Mouse (Mus musculus): Measurements from ENCODE around the gene Slc2a3. TPM values are rescaled to one million over a fixed set of nuclear protein-coding genes. Genes with fewer than 3 reads are reported as not detected.
"Not testable (repeated sequence)": the region's sequence is repeated elsewhere in the genome, so short reads cannot be mapped to it uniquely, and the experiment has no call there.

Slc2a3 gene
- polyA plus RNA-seq, 1 experiment from 2014 or later, result 39.5 TPM

- ATAC-seq (ENCODE audit: insufficient read depth, low FRiP score, low TSS enrichment) (no peak), DNase-seq (ENCODE audit: low spot score) (no peak)
- Histone ChIP-seq H3K27ac (ENCODE audit: low read depth, low read length) (no peak overlapping the region), H3K36me3 (ENCODE audit: control insufficient read depth, insufficient read depth, low read length) (no peaks in the 10 kb centered on the region), H3K9ac (ENCODE audit: low read length) (no peak overlapping the region), H3K4me1 (ENCODE audit: control insufficient read depth, insufficient read depth, low read length) (no peaks in the 10 kb centered on the region), H3K4me2 (ENCODE audit: low read depth) (no peak overlapping the region), H3K4me3 (ENCODE audit: low read depth, low read length) (no peak overlapping the region), H3K27me3 (ENCODE audit: control insufficient read depth, insufficient read depth, low read length) (no peaks in the 10 kb centered on the region), H3K9me3 (ENCODE audit: control insufficient read depth, low read length) (no peaks in the 10 kb centered on the region)
- WGBS, result 86% methylated on average over 2 of the region's 2 CpGs
Observed at GRCm38 (mm10) chr6:122711455-122711854, 90.0 kb downstream of the Slc2a3 start.

- no peak overlapping the region for H3K4me2 ChIP-seq (ENCODE audit: low read depth)
- no peak for DNase-seq (ENCODE audit: low spot score)
- H3K9me3 ChIP-seq (ENCODE audit: control insufficient read depth, low read length), result no peaks in the 10 kb centered on the region
- no peak overlapping the region for H3K9ac ChIP-seq (ENCODE audit: low read length)
- 74% methylated on average over 4 of the region's 4 CpGs for WGBS
- no peaks in the 10 kb centered on the region for H3K27me3 ChIP-seq (ENCODE audit: control insufficient read depth, insufficient read depth, low read length)
- no peak overlapping the region for H3K27ac ChIP-seq (ENCODE audit: low read depth, low read length)
- H3K4me3 ChIP-seq (ENCODE audit: low read depth, low read length), result no peak overlapping the region
- H3K36me3 ChIP-seq (ENCODE audit: control insufficient read depth, insufficient read depth, low read length), result no peaks in the 10 kb centered on the region
- H3K4me1 ChIP-seq (ENCODE audit: control insufficient read depth, insufficient read depth, low read length), result no peaks in the 10 kb centered on the region
- no peak for ATAC-seq (ENCODE audit: insufficient read depth, low FRiP score, low TSS enrichment)
Observed at GRCm38 (mm10) chr6:122708826-122709225, 92.6 kb downstream of the Slc2a3 start.

GRCm38 (mm10) chr6:122707036-122707800 lies 94.2 kb downstream of the Slc2a3 start, which contains the start of gene Nanog:
Nanog (plus strand) TSS chr6:122707489.
- Histone ChIP-seq H3K4me3 (ENCODE audit: low read depth, low read length) (no peak within 1 kb of the TSS), H3K27me3 (ENCODE audit: control insufficient read depth, insufficient read depth, low read length) (no peaks in the 10 kb centered on the region), H3K27ac (ENCODE audit: low read depth, low read length) (no peak within 1 kb of the TSS), H3K9me3 (ENCODE audit: control insufficient read depth, low read length) (no peaks in the 10 kb centered on the region), H3K4me2 (ENCODE audit: low read depth) (no peak within 1 kb of the TSS), H3K9ac (ENCODE audit: low read length) (no peak within 1 kb of the TSS), H3K4me1 (ENCODE audit: control insufficient read depth, insufficient read depth, low read length) (no peaks in the 10 kb centered on the region), H3K36me3 (ENCODE audit: control insufficient read depth, insufficient read depth, low read length) (no peaks in the 10 kb centered on the region)
- DNase-seq (ENCODE audit: low spot score) (no peak), ATAC-seq (ENCODE audit: insufficient read depth, low FRiP score, low TSS enrichment) (no peak)
- 21% methylated on average over 12 of the region's 12 CpGs for WGBS

GRCm38 (mm10) chr6:122706337-122706840 lies 95.1 kb downstream of the Slc2a3 start:
- Histone ChIP-seq H3K4me2 (ENCODE audit: low read depth) (no peak overlapping the region), H3K9ac (ENCODE audit: low read length) (no peak overlapping the region), H3K36me3 (ENCODE audit: control insufficient read depth, insufficient read depth, low read length) (no peaks in the 10 kb centered on the region), H3K27me3 (ENCODE audit: control insufficient read depth, insufficient read depth, low read length) (no peaks in the 10 kb centered on the region), H3K9me3 (ENCODE audit: control insufficient read depth, low read length) (no peaks in the 10 kb centered on the region), H3K4me3 (ENCODE audit: low read depth, low read length) (no peak overlapping the region), H3K4me1 (ENCODE audit: control insufficient read depth, insufficient read depth, low read length) (no peaks in the 10 kb centered on the region), H3K27ac (ENCODE audit: low read depth, low read length) (no peak overlapping the region)
- 71% methylated on average over 12 of the region's 12 CpGs for WGBS
- no peak for DNase-seq (ENCODE audit: low spot score)
- ATAC-seq (ENCODE audit: insufficient read depth, low FRiP score, low TSS enrichment), result no peak

- no peak for ATAC-seq (ENCODE audit: insufficient read depth, low FRiP score, low TSS enrichment)
- DNase-seq (ENCODE audit: low spot score), result no peak
- Histone ChIP-seq H3K36me3 (ENCODE audit: control insufficient read depth, insufficient read depth, low read length) (no peaks in the 10 kb centered on the region), H3K4me2 (ENCODE audit: low read depth) (no peak overlapping the region), H3K4me1 (ENCODE audit: control insufficient read depth, insufficient read depth, low read length) (no peaks in the 10 kb centered on the region), H3K9ac (ENCODE audit: low read length) (no peak overlapping the region), H3K27me3 (ENCODE audit: control insufficient read depth, insufficient read depth, low read length) (no peaks in the 10 kb centered on the region), H3K9me3 (ENCODE audit: control insufficient read depth, low read length) (no peaks in the 10 kb centered on the region), H3K27ac (ENCODE audit: low read depth, low read length) (no peak overlapping the region), H3K4me3 (ENCODE audit: low read depth, low read length) (no peak overlapping the region)
- 13% methylated on average over 1 of the region's 1 CpGs for WGBS
Observed at GRCm38 (mm10) chr6:122703706-122704105, 97.7 kb downstream of the Slc2a3 start.

GRCm38 (mm10) chr6:122703251-122703650 lies 98.2 kb downstream of the Slc2a3 start:
- H3K4me3 ChIP-seq (ENCODE audit: low read depth, low read length), result no peak overlapping the region
- no peaks in the 10 kb centered on the region for H3K9me3 ChIP-seq (ENCODE audit: control insufficient read depth, low read length)
- no peak overlapping the region for H3K27ac ChIP-seq (ENCODE audit: low read depth, low read length)
- WGBS, result 18% methylated on average over 6 of the region's 6 CpGs
- H3K27me3 ChIP-seq (ENCODE audit: control insufficient read depth, insufficient read depth, low read length), result no peaks in the 10 kb centered on the region
- no peaks in the 10 kb centered on the region for H3K36me3 ChIP-seq (ENCODE audit: control insufficient read depth, insufficient read depth, low read length)
- no peaks in the 10 kb centered on the region for H3K4me1 ChIP-seq (ENCODE audit: control insufficient read depth, insufficient read depth, low read length)
- ATAC-seq (ENCODE audit: insufficient read depth, low FRiP score, low TSS enrichment), result no peak
- H3K9ac ChIP-seq (ENCODE audit: low read length), result no peak overlapping the region
- DNase-seq (ENCODE audit: low spot score), result no peak
- no peak overlapping the region for H3K4me2 ChIP-seq (ENCODE audit: low read depth)

- Histone ChIP-seq H3K4me2 (ENCODE audit: low read depth) (peak overlapping the region; percentile 26), H3K27me3 (ENCODE audit: control insufficient read depth, insufficient read depth, low read length) (no peaks in the 10 kb centered on the region), H3K4me1 (ENCODE audit: control insufficient read depth, insufficient read depth, low read length) (no peaks in the 10 kb centered on the region), H3K27ac (ENCODE audit: low read depth, low read length) (no peak overlapping the region), H3K4me3 (ENCODE audit: low read depth, low read length) (no peak overlapping the region; the same call in 1 of the 2 replicates), H3K9ac (ENCODE audit: low read length) (peak overlapping the region; percentile 22), H3K9me3 (ENCODE audit: control insufficient read depth, low read length) (no peaks in the 10 kb centered on the region), H3K36me3 (ENCODE audit: control insufficient read depth, insufficient read depth, low read length) (no peaks in the 10 kb centered on the region)
- 4% methylated on average over 20 of the region's 20 CpGs for WGBS
- DNase-seq (ENCODE audit: low spot score) (peak; percentile 26), ATAC-seq (ENCODE audit: insufficient read depth, low FRiP score, low TSS enrichment) (no peak)
Observed at GRCm38 (mm10) chr6:122702480-122703124, 98.8 kb downstream of the Slc2a3 start.

- no peak overlapping the region for H3K27ac ChIP-seq (ENCODE audit: low read depth, low read length)
- H3K9me3 ChIP-seq (ENCODE audit: control insufficient read depth, low read length), result no peaks in the 10 kb centered on the region
- DNase-seq (ENCODE audit: low spot score), result no peak
- H3K9ac ChIP-seq (ENCODE audit: low read length), result no peak overlapping the region
- no peak for ATAC-seq (ENCODE audit: insufficient read depth, low FRiP score, low TSS enrichment)
- no peaks in the 10 kb centered on the region for H3K4me1 ChIP-seq (ENCODE audit: control insufficient read depth, insufficient read depth, low read length)
- 85% methylated on average over 5 of the region's 5 CpGs for WGBS
- H3K4me2 ChIP-seq (ENCODE audit: low read depth), result no peak overlapping the region
- H3K27me3 ChIP-seq (ENCODE audit: control insufficient read depth, insufficient read depth, low read length), result no peaks in the 10 kb centered on the region
- H3K4me3 ChIP-seq (ENCODE audit: low read depth, low read length), result no peak overlapping the region
- no peaks in the 10 kb centered on the region for H3K36me3 ChIP-seq (ENCODE audit: control insufficient read depth, insufficient read depth, low read length)
Observed at GRCm38 (mm10) chr6:122701816-122702215, 99.6 kb downstream of the Slc2a3 start.

- not testable (repeated sequence) for H3K4me2 ChIP-seq (ENCODE audit: low read depth); ATAC-seq (ENCODE audit: insufficient read depth, low FRiP score, low TSS enrichment); H3K27ac ChIP-seq (ENCODE audit: low read depth, low read length); H3K4me3 ChIP-seq (ENCODE audit: low read depth, low read length); H3K27me3 ChIP-seq (ENCODE audit: control insufficient read depth, insufficient read depth, low read length); DNase-seq (ENCODE audit: low spot score); H3K9me3 ChIP-seq (ENCODE audit: control insufficient read depth, low read length); H3K4me1 ChIP-seq (ENCODE audit: control insufficient read depth, insufficient read depth, low read length); H3K36me3 ChIP-seq (ENCODE audit: control insufficient read depth, insufficient read depth, low read length); H3K9ac ChIP-seq (ENCODE audit: low read length)
- 89% methylated on average over 2 of the region's 2 CpGs for WGBS
Observed at GRCm38 (mm10) chr6:122699628-122700027, 101.8 kb downstream of the Slc2a3 start.
